9 mouse cellular contexts compared by ENCODE assay signal in the genomic region with DNA sequence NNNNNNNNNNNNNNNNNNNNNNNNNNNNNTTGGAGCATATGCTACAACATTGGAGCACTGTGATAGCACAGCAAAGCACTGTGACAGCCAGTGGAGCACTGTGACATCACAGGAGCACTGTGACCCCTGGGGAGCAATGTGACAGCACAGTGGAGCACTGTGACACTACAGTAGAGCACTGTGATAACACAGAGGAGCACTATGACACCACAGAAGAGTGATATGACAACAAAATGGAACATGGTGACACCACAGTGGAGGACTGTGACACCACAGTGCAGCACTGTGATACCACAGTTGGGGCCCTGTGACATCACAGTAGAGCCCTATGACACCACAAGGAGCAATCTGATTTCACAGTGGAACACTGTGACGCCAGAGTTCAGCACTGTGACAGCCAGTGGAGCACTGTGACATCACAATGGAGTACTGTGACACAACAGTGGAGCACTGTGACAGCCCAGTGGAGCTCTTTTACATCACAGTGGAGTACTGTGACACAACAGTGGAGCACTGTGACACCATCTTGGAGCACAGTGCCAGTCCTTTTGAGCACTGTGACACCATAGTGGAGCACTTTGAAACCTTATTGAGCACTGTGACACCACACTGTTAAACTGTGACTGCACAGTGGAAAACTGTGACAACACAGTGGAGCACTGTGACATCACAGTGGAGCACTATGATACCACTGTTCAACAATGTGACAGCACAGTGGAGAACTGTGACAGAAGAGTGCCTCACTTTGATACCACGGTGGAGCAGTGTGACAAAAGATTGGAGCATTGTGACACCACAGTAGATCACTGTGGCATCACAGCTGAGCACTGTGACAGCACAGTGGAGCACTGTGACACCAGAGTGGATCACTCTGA.
DNase-seq lines count a peak whose midpoint lies in the region; ATAC-seq lines count a peak whose summit lies in the region.
"Had no signal": no experiment of that assay in that cellular context is flagged by ENCODE, and none has a peak within 500 bp of the region (broad histone marks: within the 10 kb centered on the region; RNA-seq: fewer than 3 reads in every experiment).

No protein-coding gene starts in this region.

- peaks cover 54% of the 10 kb centered on the region for H3K9me3 ChIP-seq in kidney, embryonic 16.5 days (ENCODE audit: low read length)
- peaks cover 53% of the 10 kb centered on the region for H3K9me3 ChIP-seq in embryonic facial prominence, embryonic 14.5 days (ENCODE audit: control insufficient read depth, low read length)

- no peaks in the 10 kb centered on the region for H3K36me3 ChIP-seq in kidney, embryonic 16.5 days (ENCODE audit: insufficient read depth, low read length)
- no peaks in the 10 kb centered on the region for H3K36me3 ChIP-seq in embryonic facial prominence, embryonic 14.5 days (ENCODE audit: control insufficient read depth, insufficient read depth, low read length)

- 59% methylated on average over 2 of the region's 2 CpGs for WGBS in kidney, embryonic 16.5 days
- 51% methylated on average over 2 of the region's 2 CpGs for WGBS in embryonic facial prominence, embryonic 14.5 days

- no peak overlapping the region for H3K9ac ChIP-seq in kidney, embryonic 16.5 days (replicated peaks; ENCODE audit: low read length)
- no peak overlapping the region for H3K9ac ChIP-seq in embryonic facial prominence, embryonic 14.5 days (ENCODE audit: low read depth, low read length)

- intact Hi-C loops in heart, postnatal 25 days (cut with DNase I): no loop called here

- H3K4me1 ChIP-seq in kidney, embryonic 16.5 days (ENCODE audit: insufficient read depth, low read length): no peaks in the 10 kb centered on the region
- H3K4me1 ChIP-seq in embryonic facial prominence, embryonic 14.5 days (ENCODE audit: control insufficient read depth, insufficient read depth, low read length): no peaks in the 10 kb centered on the region

- H3K4me2 ChIP-seq in kidney, embryonic 16.5 days (replicated peaks; ENCODE audit: low read depth, low read length): no peak overlapping the region
- no peak overlapping the region for H3K4me2 ChIP-seq in embryonic facial prominence, embryonic 14.5 days (ENCODE audit: low read depth, low read length)

- peak; percentile 24 for ATAC-seq in kidney, embryonic 16.5 days (ENCODE audit: low FRiP score, low TSS enrichment)
- ATAC-seq in embryonic facial prominence, embryonic 14.5 days (ENCODE audit: low read depth): peak; percentile 15; the same call in 1 of the 2 replicates
- peak; percentile 49 for ATAC-seq in megakaryocyte, adult 5-6 weeks (ENCODE audit: poor library complexity, severe bottlenecking)

- no peak overlapping the region for H3K27ac ChIP-seq in kidney, embryonic 16.5 days (ENCODE audit: low read length)
- no peak overlapping the region for H3K27ac ChIP-seq in embryonic facial prominence, embryonic 14.5 days (replicated peaks; ENCODE audit: low read depth, low read length)

- no peak overlapping the region for H3K4me3 ChIP-seq in kidney, embryonic 16.5 days (ENCODE audit: low read length)
- no peak overlapping the region for H3K4me3 ChIP-seq in embryonic facial prominence, embryonic 14.5 days (ENCODE audit: low read depth, low read length)
- H3K4me3 ChIP-seq: myocyte had no signal

- DNase-seq in kidney, adult 9 months: no peak
- DNase-seq in embryonic facial prominence, embryonic 14.5 days (ENCODE audit: low spot score): no peak
- peak; percentile 0 for DNase-seq in heart, postnatal 25 days (ENCODE audit: low spot score)
- no peak for DNase-seq in layer of hippocampus, postnatal 14 days (ENCODE audit: low spot score in 2 of 2)
- DNase-seq in B cell, adult 2 months: no peak
- DNase-seq in c-Kit-positive CD71-positive TER-119-positive erythroid progenitor cells, embryonic 14.5 days (ENCODE audit: low spot score): no peak

- H3K27me3 ChIP-seq in kidney, embryonic 16.5 days (ENCODE audit: insufficient read depth, low read length): no peaks in the 10 kb centered on the region
- H3K27me3 ChIP-seq in embryonic facial prominence, embryonic 14.5 days (replicated peaks; ENCODE audit: control insufficient read depth, insufficient read depth, low read length): no peaks in the 10 kb centered on the region
